Mouse (Mus musculus) liver, embryonic 14.5 days (tissue): ENCODE measurements around the gene Rasef. TPM values are rescaled to one million over a fixed set of nuclear protein-coding genes. Genes with fewer than 3 reads are reported as not detected.
"Not testable (repeated sequence)": the region's sequence is repeated elsewhere in the genome, so short reads cannot be mapped to it uniquely, and the experiment has no call there.

ENCODE experiments used
- ATAC-seq: fragments of 200-750 bp; cut with Nextera tagmentation; 2 replicates; pipeline ENCODE4 v1.8.0; 2017; ENCODE audit warnings: moderate number of reproducible peaks, mild to moderate bottlenecking, moderate library complexity; ENCODE audit not compliant: insufficient read depth
- DNase-seq, 3 experiments: peaks; one replicate each; pipeline ENCODE4 v3.0.0-alpha.2; 2012 to 2013; ENCODE audit warnings: low read depth in 3 of 3, low spot score in 3 of 3
- H3K27ac ChIP-seq: fragments of 300-500 bp; sonication (generic); 2 replicates; pipeline ENCODE4 v1.5.1; 2014; ENCODE audit warnings: moderate library complexity, mild to moderate bottlenecking, control low read depth, inconsistent platforms
- H3K27me3 ChIP-seq: fragments of 300-500 bp; sonication (generic); 2 replicates; pipeline ENCODE4 v1.6.1; 2014; ENCODE audit warnings: mild to moderate bottlenecking, low read length, moderate library complexity; ENCODE audit not compliant: control insufficient read depth, insufficient read depth
- H3K36me3 ChIP-seq: fragments of 300-500 bp; sonication (generic); replicated peaks from 2 replicates; pipeline ENCODE4 v1.6.1; 2014; ENCODE audit warnings: low read depth; ENCODE audit not compliant: control insufficient read depth, insufficient read depth
- H3K4me1 ChIP-seq, 2 experiments: fragments of 200-500 bp in 1 of 2; fragments of 300-500 bp in 1 of 2; sonication (generic) in 1 of 2; replicated peaks; 2 replicates each; pipeline ENCODE4 v1.6.1; 2012 to 2014; ENCODE audit warnings: antibody characterized with exemption in 1 of 2, inconsistent platforms in 1 of 2, low read length in 1 of 2; ENCODE audit not compliant: control insufficient read depth in 2 of 2, insufficient read depth in 2 of 2
- H3K4me2 ChIP-seq: fragments of 300-500 bp; sonication (generic); 2 replicates; pipeline ENCODE4 v1.6.1; 2014; ENCODE audit warnings: low read depth, mild to moderate bottlenecking, control low read depth, moderate library complexity
- H3K4me3 ChIP-seq, 2 experiments: fragments of 200-500 bp in 1 of 2; fragments of 300-500 bp in 1 of 2; sonication (generic) in 1 of 2; 2 replicates each; pipeline ENCODE4 v1.5.1; 2012 to 2014; ENCODE audit warnings: low read depth in 2 of 2, low read length in 2 of 2, mild to moderate bottlenecking in 2 of 2, control low read depth in 1 of 2, inconsistent platforms in 1 of 2, moderate library complexity in 1 of 2; ENCODE audit not compliant: insufficient read depth in 1 of 2
- H3K9ac ChIP-seq: fragments of 300-500 bp; sonication (generic); replicated peaks from 2 replicates; pipeline ENCODE4 v1.6.1; 2014; ENCODE audit warnings: mild to moderate bottlenecking, control low read depth, moderate library complexity
- H3K9me3 ChIP-seq: fragments of 300-500 bp; sonication (generic); 2 replicates; pipeline ENCODE4 v1.6.1; 2016; ENCODE audit warnings: low read length, mixed read lengths; ENCODE audit not compliant: control insufficient read depth
- CTCF ChIP-seq: IDR thresholded peaks from 2 replicates; pipeline ENCODE4 v1.5.1; 2016; ENCODE audit warnings: antibody characterized with exemption, low read depth, control low read depth
- EP300 ChIP-seq: IDR thresholded peaks from 2 replicates; pipeline ENCODE4 v1.6.1; 2016; ENCODE audit warnings: antibody characterized with exemption, low read depth
- WGBS: fragments of 180-500 bp; shearing (Covaris S2); extraction: QIAGEN DNeasy Blood & Tissue Kit; methylation state at CpG from one replicate; pipeline ENCODE4 v1.1.7; 2014; ENCODE audit not compliant: insufficient replicate concordance; 5-methylcytosine and 5-hydroxymethylcytosine counted together
- polyA plus RNA-seq, 2 experiments: library from polyadenylated mRNA; depleted of rRNA in 1 of 2; stranded (reverse) in 1 of 2; unstranded in 1 of 2; fragments of >200 nt; fragmentation: Nextera tagmentation in 1 of 2; extraction: Ambion mirVana in 1 of 2; gene quantifications; 2 replicates each; pipeline versions ENCODE4 v1.2.1 to v1.2.3; 2012 to 2014

Gene Rasef
- polyA plus RNA-seq, 2 experiments, result not detected

GRCm38 (mm10) chr4:73770592-73770991, 20.2 kb downstream of the Rasef start:
- no peaks in the 10 kb centered on the region for H3K9me3 ChIP-seq
- H3K27me3 ChIP-seq, result no peaks in the 10 kb centered on the region
- TF ChIP-seq CTCF (no peak), EP300 (no peak)
- no peak overlapping the region for H3K4me2 ChIP-seq
- no peak for ATAC-seq
- H3K9ac ChIP-seq, result no peak overlapping the region
- no peak overlapping the region for H3K27ac ChIP-seq
- H3K36me3 ChIP-seq, result no peaks in the 10 kb centered on the region
- no peak overlapping the region for H3K4me3 ChIP-seq
- H3K4me1 ChIP-seq, result no peaks in the 10 kb centered on the region
- no peak for DNase-seq

GRCm38 (mm10) chr4:73768156-73768555, 22.6 kb downstream of the Rasef start:
- DNase-seq, result no peak
- ATAC-seq, result no peak
- H3K4me1 ChIP-seq, result no peaks in the 10 kb centered on the region
- H3K9me3 ChIP-seq, result no peaks in the 10 kb centered on the region
- no peak overlapping the region for H3K27ac ChIP-seq
- H3K36me3 ChIP-seq, result no peaks in the 10 kb centered on the region
- no peak for TF ChIP-seq CTCF
- no peak for TF ChIP-seq EP300
- H3K9ac ChIP-seq, result no peak overlapping the region
- no peak overlapping the region for H3K4me3 ChIP-seq
- WGBS, result 64% methylated on average over 3 of the region's 3 CpGs
- no peaks in the 10 kb centered on the region for H3K27me3 ChIP-seq
- H3K4me2 ChIP-seq, result no peak overlapping the region

- Histone ChIP-seq H3K4me2 (no peak overlapping the region), H3K4me3 (no peak overlapping the region), H3K36me3 (no peaks in the 10 kb centered on the region), H3K4me1 (no peaks in the 10 kb centered on the region), H3K9me3 (no peaks in the 10 kb centered on the region; the same call in 1 of the 2 replicates), H3K9ac (no peak overlapping the region), H3K27me3 (no peaks in the 10 kb centered on the region), H3K27ac (no peak overlapping the region)
- DNase-seq (no peak), ATAC-seq (no peak)
- TF ChIP-seq EP300 (no peak), CTCF (no peak)
- WGBS, result 54% methylated on average over 5 of the region's 5 CpGs
These were observed 42.6 kb downstream of the Rasef start for GRCm38 (mm10) chr4:73748219-73748618.

- 46% methylated on average over 3 of the region's 3 CpGs for WGBS
- Histone ChIP-seq H3K4me3 (no peak overlapping the region), H3K4me2 (no peak overlapping the region), H3K36me3 (no peaks in the 10 kb centered on the region), H3K9ac (no peak overlapping the region), H3K9me3 (no peaks in the 10 kb centered on the region), H3K27ac (no peak overlapping the region), H3K27me3 (no peaks in the 10 kb centered on the region), H3K4me1 (no peaks in the 10 kb centered on the region)
- no peak for TF ChIP-seq EP300
- no peak for TF ChIP-seq CTCF
- ATAC-seq (no peak), DNase-seq (no peak)
These were observed 51.4 kb downstream of the Rasef start for GRCm38 (mm10) chr4:73739439-73739838.

GRCm38 (mm10) chr4:73719819-73720218, 71.0 kb downstream of the Rasef start:
- no peak overlapping the region for H3K27ac ChIP-seq
- no peak overlapping the region for H3K9ac ChIP-seq
- no peak for TF ChIP-seq EP300
- TF ChIP-seq CTCF, result no peak
- DNase-seq (no peak), ATAC-seq (no peak)
- no peaks in the 10 kb centered on the region for H3K27me3 ChIP-seq
- H3K4me3 ChIP-seq, result no peak overlapping the region
- no peak overlapping the region for H3K4me2 ChIP-seq
- no peaks in the 10 kb centered on the region for H3K4me1 ChIP-seq
- H3K9me3 ChIP-seq, result no peaks in the 10 kb centered on the region
- no peaks in the 10 kb centered on the region for H3K36me3 ChIP-seq

- Histone ChIP-seq H3K27ac (no peak overlapping the region), H3K9me3 (no peaks in the 10 kb centered on the region), H3K36me3 (no peaks in the 10 kb centered on the region), H3K4me2 (no peak overlapping the region), H3K27me3 (no peaks in the 10 kb centered on the region), H3K9ac (no peak overlapping the region), H3K4me3 (no peak overlapping the region), H3K4me1 (no peaks in the 10 kb centered on the region)
- WGBS, result 57% methylated on average over 1 of the region's 1 CpGs
- no peak for ATAC-seq
- TF ChIP-seq CTCF (no peak), EP300 (no peak)
- no peak for DNase-seq
These were observed 72.0 kb downstream of the Rasef start for GRCm38 (mm10) chr4:73718761-73719160.

- not testable (repeated sequence) for H3K9me3 ChIP-seq, H3K4me1 ChIP-seq, H3K27me3 ChIP-seq, H3K9ac ChIP-seq, H3K36me3 ChIP-seq, H3K4me3 ChIP-seq, H3K4me2 ChIP-seq, DNase-seq, H3K27ac ChIP-seq, ATAC-seq
- no CpG with 5 or more reads among the region's 4 CpGs for WGBS
These were observed 107.6 kb downstream of the Rasef start, which contains the start of gene Gm428 for GRCm38 (mm10) chr4:73683216-73683615. Gm428 (plus strand) TSS chr4:73683516.

- not testable (repeated sequence) for H3K9me3 ChIP-seq, H3K4me1 ChIP-seq, H3K9ac ChIP-seq, H3K4me2 ChIP-seq, H3K36me3 ChIP-seq, DNase-seq, H3K27ac ChIP-seq, ATAC-seq, H3K4me3 ChIP-seq, H3K27me3 ChIP-seq
- no CpG with 5 or more reads among the region's 4 CpGs for WGBS
These were observed 122.7 kb downstream of the Rasef start, which contains the start of gene Gm11239 for GRCm38 (mm10) chr4:73668054-73668453. Gm11239 (plus strand) TSS chr4:73668354.
